Mouse (Mus musculus) embryonic fibroblast, embryonic 13.5 days (primary cell): Measurements from ENCODE around the gene Arfip2.

Source experiments
- CTCF ChIP-seq: IDR thresholded peaks from 2 replicates; pipeline ENCODE4 v1.5.1; 2011; ENCODE audit warnings: mild to moderate bottlenecking, control low read depth, low read length, moderate library complexity, borderline replicate concordance; ENCODE audit not compliant: insufficient read depth
- POLR2A ChIP-seq: IDR thresholded peaks from 2 replicates; pipeline ENCODE4 v1.6.1; 2011; ENCODE audit warnings: low read depth, mild to moderate bottlenecking, control low read depth, low read length, moderate library complexity

- no peak for TF ChIP-seq CTCF
- no peak for TF ChIP-seq POLR2A
Measured at GRCm38 (mm10) chr7:105615720-105616119, 24.5 kb downstream of the Arfip2 start.
